Mouse (Mus musculus) kidney, adult 2 months (tissue): ENCODE measurements around the gene Dmrt1.

ENCODE experiments used
- CTCF ChIP-seq: fragments of 200-500 bp; conservative IDR thresholded peaks from 2 replicates; pipeline ENCODE4 v1.5.1; 2011; ENCODE audit warnings: low read depth, mild to moderate bottlenecking, control low read depth, low read length, moderate library complexity, mixed read lengths; ENCODE audit not compliant: insufficient read depth, insufficient read length
- POLR2A ChIP-seq: fragments of 200-500 bp; IDR thresholded peaks from one replicate; pipeline ENCODE4 v1.6.1; 2011; ENCODE audit warnings: low read depth, low read length, control low read depth

DNA sequence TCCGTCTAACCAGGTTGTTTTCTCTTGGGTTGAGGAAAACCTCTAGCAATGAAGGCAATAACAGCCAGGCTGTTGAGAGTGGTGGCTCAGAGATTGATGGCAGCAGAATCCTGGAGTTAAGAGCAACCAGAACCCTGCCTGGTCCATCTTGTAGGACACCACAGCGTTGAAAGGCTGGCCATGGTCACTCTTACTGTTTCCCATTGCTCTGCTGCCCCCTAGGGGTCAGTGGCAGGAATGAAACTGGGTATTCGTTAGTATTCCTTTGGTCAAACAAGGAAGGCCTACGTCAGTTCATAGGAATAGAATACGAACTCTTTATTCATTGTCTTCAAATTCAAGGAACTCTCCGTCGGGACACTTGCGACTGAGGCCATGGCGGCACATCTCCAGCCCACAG lies 123.1 kb downstream of the Dmrt1 start:
- TF ChIP-seq CTCF (peak; percentile 90), POLR2A (no peak)
